Mouse (Mus musculus): ENCODE data around the gene Il18bp.

Il18bp gene

DNA sequence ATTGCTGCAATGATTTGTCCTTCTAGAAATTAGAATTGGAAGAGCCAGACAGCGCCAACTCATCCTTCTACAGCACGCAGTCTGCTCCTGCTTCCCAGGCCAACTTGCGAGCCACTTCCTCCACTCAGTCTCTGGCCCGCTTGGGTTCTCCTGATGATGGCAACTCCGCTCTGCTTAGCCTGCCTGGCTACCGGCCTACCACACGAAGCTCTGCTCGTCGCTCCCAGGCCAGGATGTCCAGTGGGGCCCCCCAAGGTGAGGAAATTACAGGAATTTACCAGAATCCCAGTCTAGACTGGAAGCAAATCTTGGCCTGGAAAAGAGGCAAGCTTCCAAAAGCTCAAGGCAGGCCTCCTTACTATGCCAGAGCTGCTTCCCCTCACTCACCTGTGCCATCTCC is 6.6 kb downstream of the Il18bp start:
- in situ Hi-C loops (cut with MboI, MseI), result no loop called here

DNA sequence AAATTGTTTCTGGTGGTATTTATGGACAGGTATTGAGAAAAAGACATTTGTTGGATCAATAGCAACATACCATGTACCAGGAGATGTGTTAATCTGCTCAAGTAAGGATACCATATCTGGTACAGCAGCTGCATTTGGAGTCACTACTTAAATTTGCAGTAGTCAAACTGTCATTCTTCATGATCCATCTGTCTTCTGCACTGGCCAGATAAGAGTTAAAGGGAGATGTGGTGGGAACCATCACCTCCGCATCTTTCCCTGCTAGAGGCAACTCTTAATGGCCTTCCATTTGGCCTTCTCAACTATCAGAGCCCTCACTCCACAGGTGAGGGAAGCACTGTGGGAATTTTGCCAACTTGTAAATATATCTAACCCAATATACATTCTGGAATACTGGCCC is 12.0 kb downstream of the Il18bp start:
- in situ Hi-C loops (cut with MboI, MseI), result no loop called here

DNA sequence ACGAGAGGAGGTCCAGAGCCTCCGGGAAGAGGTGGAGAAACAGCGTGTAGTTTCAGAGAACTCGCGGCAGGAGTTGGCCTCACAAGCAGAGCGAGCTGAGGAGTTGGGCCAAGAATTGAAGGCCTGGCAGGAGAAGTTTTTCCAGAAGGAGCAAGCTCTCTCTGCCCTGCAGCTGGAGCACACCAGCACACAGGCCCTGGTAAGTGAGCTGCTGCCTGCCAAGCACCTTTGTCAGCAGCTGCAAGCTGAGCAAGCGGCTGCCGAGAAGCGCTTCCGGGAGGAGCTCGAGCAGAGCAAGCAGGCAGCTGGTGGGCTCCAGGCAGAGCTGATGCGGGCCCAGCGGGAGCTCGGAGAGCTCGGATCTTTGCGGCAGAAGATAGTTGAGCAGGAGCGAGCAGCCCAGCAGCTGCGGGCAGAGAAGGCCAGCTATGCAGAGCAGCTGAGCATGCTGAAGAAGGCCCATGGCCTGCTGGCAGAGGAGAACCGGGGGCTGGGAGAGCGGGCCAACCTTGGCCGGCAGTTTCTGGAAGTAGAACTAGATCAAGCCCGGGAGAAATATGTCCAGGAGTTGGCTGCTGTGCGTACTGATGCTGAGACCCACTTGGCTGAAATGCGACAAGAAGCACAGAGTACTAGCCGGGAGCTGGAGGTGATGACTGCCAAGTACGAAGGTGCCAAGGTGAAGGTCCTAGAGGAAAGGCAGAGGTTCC is 17.4 kb downstream of the Il18bp start:
- in situ Hi-C loops (cut with MboI, MseI), result no loop called here

DNA sequence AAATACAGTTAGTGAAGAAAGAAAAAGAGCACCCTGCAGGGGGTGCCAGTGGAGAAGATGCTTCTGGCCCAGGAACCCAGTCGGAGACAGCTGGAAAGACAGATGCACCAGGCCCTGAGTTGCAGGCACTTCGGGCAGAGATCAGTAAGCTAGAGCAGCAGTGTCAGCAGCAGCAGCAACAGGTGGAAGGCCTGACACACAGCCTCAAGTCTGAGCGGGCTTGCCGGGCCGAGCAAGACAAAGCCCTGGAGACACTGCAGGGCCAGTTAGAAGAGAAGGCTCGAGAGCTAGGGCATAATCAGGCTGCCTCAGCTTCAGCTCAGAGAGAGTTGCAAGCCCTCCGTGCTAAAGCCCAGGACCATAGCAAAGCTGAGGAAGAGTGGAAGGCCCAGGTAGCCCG is 18.2 kb downstream of the Il18bp start:
- in situ Hi-C loops (cut with MboI, MseI), result no loop called here

DNA sequence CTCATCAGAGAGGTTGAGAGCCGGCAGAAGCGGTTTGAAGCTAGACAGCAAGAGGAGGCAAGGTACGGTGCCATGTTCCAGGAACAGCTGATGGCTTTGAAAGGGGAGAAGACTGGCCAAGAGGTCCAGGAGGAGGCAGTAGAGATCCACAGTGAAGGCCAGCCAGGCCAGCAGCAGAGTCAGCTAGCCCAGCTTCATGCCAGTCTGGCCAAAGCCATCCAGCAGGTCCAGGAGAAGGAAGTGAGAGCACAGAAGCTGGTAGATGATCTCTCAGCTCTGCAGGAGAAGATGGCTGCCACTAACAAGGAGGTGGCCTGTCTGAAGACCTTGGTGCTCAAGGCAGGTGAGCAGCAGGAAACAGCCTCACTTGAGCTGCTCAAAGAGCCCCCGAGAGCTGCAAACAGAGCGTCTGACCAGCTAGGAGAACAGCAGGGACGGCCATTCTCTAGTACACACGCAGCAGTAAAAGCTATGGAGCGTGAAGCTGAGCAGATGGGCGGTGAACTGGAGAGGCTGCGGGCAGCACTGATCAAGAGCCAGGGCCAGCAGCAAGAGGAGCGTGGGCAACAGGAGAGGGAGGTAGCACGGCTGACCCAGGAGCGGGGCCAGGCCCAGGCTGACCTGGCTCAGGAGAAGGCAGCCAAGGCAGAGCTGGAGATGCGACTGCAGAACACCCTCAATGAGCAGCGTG is 18.9 kb downstream of the Il18bp start:
- in situ Hi-C loops (cut with MboI, MseI), result no loop called here

DNA sequence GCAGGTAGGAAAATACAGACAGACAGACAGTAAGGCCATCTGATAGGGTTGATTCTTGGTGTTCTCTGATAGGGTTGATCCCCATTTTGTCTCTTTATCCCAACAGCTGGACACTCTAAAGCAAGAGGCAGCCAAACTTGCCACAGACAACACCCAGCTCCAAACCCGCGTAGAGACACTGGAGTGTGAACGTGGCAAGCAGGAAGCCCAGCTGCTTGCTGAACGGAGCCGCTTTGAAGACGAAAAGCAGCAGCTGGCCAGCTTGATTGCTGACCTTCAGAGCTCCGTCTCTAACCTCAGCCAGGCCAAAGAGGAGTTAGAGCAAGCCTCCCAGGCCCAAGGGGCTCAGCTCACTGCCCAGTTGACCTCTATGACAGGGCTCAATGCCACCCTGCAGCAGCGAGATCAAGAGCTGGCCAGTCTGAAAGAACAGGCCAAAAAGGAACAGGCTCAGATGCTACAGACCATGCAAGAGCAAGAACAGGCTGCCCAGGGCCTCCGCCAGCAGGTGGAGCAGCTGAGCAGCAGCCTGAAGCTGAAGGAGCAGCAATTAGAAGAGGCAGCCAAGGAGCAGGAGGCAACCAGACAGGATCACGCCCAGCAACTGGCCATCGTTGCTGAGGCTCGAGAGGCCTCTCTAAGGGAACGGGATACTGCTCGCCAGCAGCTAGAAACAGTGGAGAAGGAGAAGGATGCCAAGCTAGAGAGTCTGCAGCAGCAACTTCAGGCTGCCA is 20.1 kb downstream of the Il18bp start:
- in situ Hi-C loops (cut with MboI, MseI), result no loop called here

DNA sequence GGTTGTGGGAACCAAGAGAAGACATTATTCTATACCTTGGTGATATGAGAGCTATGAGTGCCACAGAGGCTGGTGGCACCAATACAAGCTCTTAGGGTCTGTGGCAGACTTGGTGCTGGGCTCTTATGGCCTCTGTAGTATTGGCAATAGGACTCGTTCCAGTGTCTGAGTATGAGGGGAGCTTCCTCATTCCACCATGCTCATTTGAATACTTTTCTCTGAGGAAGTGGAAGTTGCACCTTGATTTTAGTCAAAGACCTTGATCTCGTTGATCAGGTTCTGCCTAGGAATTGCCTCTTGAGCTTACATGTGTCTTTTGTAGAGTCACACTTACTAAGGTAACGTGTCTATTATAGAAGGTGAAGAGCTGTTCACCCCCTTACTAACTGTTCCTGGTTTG is 24.2 kb downstream of the Il18bp start:
- in situ Hi-C loops (cut with MboI, MseI), result no loop called here

DNA sequence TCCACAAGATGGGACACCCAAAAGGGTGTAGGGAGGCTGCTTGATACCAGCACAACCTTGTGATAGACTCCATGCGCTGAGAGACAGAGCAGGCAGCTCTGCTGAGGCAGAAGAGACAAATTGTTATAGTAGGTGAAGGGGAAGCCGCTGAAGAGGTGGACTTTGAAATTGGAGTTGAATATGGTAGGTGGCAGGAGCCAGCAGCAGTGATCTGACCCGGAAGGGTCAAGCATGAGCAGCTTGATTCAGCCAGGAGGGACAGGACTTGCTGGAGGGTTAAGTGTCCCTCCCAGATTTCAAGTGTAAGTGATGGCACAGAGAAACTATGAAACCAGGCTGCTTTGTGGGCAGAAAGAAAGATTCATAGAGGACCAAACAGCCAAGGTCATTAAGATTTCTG is 33.4 kb downstream of the Il18bp start:
- in situ Hi-C loops (cut with MboI, MseI), result no loop called here

DNA sequence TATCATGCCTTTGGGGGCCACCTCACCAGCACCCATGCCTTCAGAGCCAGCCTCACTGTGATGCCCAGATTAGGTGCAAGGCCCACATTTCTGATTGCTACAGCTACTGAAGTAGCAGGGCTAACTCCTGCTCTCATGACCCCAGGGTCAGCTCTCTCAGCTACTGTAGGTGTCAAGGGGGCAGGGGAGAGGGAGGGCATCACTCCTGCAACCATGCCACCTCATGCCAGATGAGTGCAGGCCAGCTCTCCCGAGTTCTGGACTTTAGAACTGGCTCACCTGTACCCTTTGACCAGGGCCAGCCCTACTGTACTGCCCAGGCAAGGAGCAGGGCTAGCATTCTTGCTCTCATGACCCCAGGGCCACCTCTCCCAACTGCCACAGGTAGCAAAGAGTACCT is 35.8 kb downstream of the Il18bp start:
- in situ Hi-C loops (cut with MboI, MseI), result no loop called here

DNA sequence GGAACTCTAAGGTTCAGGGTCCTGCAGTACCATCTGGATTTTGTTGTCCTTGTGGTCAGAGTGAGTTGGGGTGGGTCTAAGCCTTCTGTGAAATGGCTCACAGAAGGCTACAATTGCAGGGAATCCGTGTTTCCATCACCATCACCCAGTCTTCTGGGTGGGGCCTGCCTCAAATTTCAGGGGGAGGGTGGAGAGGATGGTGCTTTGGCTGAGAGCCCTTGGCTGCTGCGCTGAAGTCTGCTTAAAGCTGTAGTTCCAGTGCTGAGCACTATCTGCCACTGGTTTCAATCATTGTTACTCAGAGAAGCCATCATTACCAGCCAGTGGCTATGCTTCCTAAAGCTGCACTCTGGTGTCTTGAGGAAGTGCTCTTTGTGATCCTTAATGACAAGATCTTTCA is 44.0 kb downstream of the Il18bp start:
- in situ Hi-C loops (cut with MboI, MseI), result no loop called here

DNA sequence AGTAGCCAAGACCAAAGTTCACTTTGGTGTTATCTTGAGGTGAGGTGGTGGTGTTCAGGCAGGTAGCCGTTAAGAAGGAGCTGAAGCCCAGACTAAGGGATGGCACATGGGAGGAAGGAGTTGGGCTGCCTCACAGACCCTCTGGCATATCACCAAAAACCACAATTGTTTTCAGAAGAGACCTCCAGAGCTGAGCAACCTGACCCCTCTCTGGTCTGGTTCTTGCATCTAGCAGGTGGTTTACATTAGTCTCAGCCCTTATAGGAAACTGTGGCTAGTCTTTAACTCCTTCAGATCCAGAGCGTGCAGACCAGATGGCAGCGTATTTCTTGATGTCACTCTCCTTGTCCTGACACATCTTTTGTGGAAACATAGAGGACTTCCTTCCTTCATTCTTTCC is 44.8 kb downstream of the Il18bp start:
- in situ Hi-C loops (cut with MboI, MseI), result no loop called here

DNA sequence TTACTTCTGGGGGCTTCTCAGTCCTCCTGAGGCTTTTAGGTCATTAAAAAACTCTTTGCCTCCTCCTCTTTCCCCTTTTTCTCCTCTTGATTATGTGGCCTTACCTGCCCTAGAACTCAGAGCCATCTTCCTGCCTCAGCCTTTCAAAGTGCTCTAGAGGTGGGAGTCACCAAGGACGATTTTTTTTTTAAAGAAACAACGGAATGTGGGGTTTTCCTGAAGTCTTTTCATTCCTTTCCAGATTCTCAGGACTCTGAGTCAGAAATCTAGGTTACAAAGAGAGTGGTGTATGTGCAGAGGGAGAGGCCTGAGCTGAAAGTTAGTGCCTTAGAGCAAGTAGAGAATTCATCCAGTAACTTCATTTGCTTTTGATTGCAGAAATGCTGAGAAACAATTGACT is 46.8 kb downstream of the Il18bp start:
- in situ Hi-C loops (cut with MboI, MseI), result no loop called here

DNA sequence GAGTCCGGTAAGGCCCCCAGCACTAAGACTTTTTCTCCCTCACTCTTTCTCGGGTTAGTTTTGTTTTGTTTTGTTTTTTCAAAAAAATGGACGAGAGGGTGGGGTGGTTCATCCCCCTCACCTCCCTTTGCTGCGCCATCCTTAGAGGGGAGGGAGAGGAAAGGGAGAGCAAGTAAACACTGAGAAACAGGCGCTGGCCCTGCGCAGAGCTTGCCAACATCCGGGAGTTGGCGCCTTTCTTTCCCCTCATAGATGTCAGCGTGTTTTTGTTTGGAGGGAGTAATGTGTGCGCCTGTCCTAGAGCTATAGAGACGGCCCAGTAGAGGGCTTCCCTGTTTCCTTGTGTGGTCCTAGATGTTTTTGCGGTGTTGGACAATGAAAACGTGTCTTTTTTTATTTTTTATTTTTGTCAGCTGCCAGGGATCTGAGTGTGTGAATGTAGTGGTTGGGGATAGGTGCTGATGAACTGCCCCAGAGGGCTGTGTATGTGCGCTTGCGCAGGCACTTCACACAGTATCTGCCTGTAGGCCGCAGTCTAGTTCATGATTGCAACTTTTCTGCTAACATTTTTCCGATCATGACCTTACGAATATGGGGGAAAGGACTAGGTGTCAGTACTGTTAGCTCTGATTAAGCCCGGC is 47.5 kb downstream of the Il18bp start:
- in situ Hi-C loops (cut with MboI, MseI), result no loop called here

DNA sequence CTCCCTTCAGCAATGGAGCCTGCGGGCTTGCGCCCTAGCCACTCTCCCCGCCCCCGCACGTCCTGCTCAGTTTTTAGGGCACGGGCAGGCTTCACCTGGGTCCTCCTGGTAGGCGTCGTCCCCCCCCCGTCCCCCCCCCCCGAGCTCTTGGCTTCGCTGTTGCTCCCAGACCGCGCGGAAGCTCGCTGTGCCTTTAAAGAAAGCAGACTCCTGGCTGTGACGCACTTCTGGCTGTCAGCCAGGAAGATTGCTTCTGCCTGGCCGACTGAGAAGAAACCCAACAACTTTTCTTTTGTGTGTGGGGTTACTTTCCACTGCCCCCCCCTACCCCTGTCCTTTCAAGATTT is 48.1 kb downstream of the Il18bp start:
- in situ Hi-C loops (cut with MboI, MseI), result no loop called here

DNA sequence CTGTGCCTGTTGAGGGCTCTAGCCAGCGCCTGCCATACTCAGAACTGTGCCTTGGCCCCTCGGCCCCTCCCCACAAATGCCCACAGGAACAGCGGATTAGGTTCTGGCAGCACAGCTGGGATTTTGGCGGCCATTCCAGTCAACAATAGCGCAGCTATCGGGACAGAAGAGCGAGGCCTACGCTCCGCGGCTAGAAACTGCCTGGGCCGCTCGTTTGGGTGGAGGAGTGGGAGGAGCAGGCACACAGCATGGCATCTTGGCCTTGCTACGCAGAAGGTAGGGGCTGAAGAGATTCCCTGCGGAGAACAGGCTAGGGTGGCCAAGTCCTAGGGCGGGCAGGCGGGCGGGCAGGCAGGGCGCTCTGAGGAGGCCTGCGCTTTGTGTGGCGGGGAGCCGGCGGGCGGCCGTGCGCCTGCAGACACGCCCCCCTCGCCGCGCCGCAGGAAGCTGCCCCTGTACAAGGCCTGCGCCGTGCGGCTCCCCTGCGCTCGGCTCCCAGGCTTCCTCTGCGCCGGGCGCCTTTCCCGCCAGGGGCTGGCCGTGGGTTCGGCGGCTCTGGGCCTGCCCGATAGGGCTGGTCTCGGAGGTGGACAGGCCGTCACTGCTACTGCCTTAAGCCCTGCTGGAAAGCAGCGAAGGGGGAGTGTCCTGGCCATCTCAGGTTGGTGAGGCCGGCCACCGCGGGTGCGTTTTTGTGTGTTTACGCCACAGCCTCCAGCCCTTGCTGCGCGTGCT is 48.6 kb downstream of the Il18bp start:
- in situ Hi-C loops (cut with MboI, MseI), result no loop called here

DNA sequence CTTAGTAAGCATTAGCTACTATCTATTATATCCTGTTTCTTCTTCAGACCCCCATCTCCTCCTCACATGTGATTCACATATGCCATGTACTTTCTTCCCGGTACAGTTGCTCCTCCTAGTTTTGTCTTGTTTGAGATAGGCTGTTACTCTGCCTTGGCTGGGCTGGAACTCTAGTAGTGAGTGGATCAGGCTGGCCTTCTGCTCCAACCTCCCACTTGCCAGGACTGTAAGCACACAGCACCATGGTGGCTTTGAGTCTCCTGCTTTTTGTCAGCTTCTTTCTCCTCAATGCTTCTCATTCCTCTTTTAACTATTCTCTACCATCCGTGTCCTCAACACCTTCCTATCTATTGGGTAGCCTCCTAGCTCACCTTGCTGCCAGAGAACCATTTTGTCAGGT is 49.7 kb downstream of the Il18bp start:
- in situ Hi-C loops (cut with MboI, MseI), result no loop called here

DNA sequence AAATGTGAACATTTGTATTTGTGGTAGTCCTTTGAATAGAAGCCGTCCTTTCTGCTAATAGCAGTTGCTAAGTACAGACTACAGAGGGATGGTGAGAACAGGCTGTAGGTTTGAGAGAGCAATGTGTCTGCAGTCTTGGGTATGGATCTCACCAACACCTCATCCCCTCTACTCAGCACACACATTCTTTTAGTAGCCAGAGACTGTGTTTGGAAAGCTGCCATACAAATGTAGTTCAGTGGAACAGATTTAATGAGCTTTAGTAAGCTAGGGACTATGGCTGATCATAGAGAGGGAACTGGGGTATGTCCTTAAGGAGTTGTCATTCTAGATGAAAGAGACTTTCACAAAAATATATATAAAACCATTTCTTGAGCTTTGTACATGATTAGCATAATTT is 51.2 kb downstream of the Il18bp start:
- in situ Hi-C loops (cut with MboI, MseI), result no loop called here

DNA sequence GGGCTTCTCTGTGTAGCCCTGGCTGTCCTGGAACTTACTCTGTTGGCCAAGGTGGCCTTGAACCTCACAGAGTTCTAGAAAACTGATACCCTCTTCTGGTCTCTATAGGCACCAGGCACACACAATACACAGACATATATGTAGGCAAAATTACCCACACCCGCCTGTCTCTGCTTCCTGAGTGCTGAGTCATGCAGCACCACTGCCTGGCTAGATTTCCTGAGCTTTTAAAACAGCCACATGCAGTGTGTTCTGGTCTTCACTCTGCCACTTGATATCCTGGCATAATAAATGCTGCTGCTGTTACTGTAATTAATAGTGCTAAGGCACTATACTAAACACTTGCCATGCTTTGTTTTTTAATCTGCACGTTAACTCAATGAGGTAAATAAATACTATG is 52.9 kb downstream of the Il18bp start:
- in situ Hi-C loops (cut with MboI, MseI), result no loop called here

All from T-helper 17 cell (primary cell).